Mouse (Mus musculus): ENCODE measurements around the gene Chchd6.
A peak's percentile ranks its signal among the peaks of the same experiment; 100 is the strongest.

Chchd6 gene

DNA sequence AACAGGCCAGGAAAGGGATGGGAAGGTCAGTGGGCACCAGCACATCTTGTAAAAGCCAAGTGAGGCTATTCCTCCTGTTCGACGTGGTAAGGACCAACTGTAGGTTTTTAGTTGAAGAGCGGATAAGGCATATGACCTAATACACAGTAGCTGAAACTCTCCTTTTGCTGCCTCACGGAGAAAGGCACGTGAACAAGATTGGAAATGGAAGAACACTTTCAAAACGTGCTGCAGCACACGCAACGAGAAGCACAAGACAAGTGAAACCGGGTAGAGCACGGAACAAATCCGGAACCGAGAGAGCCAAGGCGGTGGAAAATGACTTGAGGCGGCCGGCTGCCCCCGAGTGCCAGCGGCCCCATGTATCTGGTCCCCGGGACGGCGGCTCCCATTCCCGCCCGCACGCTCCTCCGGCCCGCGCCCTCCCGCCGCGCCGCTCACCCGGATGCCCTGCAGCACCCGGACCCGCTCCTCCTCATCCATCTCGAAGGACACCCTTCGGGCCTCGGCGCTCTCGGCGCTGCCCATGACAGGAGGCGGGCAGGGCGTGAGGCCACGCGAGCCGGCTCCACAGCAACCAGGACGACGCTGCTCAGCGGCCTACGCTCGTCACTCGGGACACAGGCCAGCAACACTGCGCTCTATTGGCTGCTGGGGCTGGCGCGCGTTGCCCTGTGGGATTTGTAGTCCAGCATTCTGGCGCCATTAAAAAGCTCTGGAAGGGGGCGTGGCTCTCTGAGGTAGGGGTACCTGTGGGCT lies at the start of gene Chchd6:
Chchd6 (minus strand) TSS at position 635 of the 759 bp plus-strand sequence.
- DNase-seq (ENCODE audit: low spot score in 2 of 2), result peak; percentile 71 to 89

DNA sequence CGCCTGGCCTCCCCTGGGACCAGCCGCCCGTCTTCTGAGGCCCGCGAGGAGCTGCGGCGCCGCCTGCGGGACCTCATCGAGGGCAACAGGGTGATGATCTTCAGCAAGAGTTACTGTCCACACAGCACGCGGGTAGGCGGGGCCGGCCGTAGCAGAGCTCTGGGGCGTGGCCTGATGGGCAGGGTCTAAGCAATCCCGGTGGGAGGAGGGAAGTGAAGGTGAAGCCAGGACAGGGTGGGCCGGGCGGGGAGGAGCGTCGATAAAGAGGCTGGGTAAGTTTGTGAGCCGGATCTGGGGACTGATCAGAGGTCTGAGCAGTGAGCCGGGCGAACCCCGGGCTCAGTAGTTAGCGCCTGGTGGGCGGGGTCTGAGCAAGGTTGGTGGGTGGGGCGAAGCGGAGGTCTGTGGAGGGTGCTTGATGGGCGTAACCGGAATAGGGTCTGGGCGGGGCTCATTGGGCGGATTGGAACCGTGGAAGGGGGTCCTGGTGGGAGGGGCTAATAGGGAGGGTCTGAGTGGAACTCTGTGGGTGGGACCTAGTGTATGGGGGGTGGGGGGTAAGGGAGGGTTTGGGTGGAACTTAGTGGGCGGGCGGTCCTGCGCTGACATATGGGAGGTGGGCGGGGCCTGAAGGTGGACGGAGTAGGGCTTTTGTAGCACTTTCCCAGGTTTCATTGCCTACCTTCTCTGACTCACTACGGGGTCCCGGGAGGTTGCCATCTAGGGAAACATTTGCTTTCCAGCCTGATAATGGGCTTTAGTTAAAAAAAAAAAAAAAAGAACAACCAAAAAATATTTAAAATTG lies 49.0 kb upstream of the Chchd6 start:
- DNase-seq (ENCODE audit: low spot score in 2 of 2), result peak; percentile 76 to 93

DNA sequence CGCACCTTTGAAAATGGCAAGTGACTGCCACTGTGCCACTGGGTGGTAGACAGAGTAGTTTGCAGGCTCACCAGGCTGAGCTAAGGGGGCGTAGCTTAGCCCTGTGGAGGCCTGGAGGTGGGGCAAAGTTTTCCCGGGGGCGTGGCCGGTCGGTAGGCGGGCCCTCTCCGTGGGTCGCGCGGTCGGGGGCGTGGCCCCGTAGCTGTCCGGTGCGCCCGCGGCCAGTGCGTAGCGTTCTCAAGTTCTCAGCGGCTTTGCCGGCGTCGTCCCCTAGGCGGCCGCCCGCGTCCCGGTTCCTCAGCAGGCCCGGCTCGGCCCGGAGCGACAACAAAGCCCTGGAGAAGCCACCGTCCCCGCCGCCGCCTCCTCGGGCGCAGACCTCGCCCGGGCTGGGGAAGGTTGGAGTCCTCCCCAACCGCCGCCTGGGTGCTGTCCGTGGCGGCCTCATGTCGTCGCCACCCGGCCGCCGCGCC lies 48.4 kb upstream of the Chchd6 start, which contains the start of gene Txnrd3:
Txnrd3 (plus strand) TSS at position 191 of the 473 bp plus-strand sequence.
- peak; percentile 83 to 92 for DNase-seq (ENCODE audit: low spot score in 2 of 2)

DNA sequence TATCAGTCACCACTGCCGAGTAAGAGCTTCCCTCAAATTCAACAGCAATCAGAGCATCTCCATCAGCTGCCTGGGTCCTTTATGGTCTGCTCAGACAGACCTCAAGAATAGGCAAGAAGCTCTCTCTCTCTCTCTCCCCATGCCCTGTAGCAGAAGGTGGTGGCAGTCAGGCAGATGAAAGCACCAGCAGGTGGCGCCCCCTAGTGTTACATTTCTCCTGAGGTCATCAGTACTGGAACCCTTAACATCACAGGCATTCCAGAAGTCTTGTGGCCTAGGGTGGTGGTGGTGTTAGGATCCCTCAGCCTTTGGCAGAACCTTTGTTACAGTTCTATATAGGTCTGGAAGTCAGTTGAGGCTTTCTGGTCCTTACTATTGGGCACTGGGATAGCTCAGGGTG lies 43.6 kb upstream of the Chchd6 start:
- peak; percentile 26 to 73 for DNase-seq (ENCODE audit: low spot score in 2 of 2)

DNA sequence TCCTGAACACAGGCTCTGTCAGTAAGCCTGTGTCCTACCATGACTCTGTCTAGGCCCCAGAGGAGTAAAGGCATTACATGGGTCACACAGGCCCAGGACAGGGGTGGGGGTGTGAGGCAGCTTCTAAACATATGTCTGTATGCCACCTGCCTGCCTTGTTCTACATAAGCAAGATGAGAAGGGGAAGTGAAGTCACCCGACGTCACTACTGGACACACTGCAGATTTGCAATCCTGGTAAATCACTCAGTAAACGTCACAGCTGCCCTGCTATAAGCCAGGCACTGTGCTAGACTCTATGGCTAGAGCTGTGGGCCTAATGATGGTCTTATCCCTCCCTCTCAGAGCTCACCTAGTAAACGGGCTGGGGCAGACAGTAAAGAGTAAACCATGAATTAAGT lies 42.5 kb upstream of the Chchd6 start:
- no peak for DNase-seq (ENCODE audit: low spot score in 2 of 2)

DNA sequence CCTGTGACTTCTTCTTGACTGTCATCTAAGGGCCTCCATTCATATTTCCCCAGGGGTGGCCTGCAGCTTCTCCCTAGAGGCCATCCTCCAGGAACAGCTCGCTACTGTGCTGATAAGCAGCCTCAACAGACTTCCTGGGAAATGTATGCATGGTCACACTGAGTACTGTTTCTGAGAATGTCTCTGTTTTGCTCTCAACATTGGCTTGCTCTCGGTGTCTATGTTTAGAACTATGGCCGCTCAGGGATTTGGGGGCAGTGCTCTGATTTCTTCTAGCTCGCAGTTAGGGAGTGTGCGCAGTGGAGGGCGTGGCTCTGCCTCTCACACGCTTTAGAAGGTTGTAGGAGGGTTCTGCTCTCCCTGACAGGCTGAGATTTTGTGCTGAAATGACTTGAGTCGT lies 38.9 kb upstream of the Chchd6 start:
- no peak for DNase-seq (ENCODE audit: low spot score in 2 of 2)

DNA sequence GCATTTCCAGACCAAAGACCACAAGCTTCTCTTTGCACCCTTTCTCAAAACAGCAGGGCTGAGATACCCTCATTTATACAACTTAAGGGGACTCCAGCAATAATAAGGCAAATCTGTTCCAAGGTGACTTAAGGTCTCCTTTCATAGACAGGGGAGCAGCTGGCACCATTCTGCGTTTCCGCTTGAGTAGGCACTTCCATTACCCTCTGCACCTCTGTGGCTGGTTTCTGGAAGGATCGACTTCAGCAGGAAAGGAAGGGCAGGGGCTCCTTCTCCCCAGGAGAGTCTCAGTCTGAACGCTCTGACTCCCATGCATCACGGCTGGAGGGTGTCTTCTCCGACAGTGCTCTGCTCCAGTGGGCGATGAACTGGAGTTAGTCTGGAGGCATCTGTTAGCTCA lies 37.7 kb upstream of the Chchd6 start:
- no peak for DNase-seq (ENCODE audit: low spot score in 2 of 2)

DNA sequence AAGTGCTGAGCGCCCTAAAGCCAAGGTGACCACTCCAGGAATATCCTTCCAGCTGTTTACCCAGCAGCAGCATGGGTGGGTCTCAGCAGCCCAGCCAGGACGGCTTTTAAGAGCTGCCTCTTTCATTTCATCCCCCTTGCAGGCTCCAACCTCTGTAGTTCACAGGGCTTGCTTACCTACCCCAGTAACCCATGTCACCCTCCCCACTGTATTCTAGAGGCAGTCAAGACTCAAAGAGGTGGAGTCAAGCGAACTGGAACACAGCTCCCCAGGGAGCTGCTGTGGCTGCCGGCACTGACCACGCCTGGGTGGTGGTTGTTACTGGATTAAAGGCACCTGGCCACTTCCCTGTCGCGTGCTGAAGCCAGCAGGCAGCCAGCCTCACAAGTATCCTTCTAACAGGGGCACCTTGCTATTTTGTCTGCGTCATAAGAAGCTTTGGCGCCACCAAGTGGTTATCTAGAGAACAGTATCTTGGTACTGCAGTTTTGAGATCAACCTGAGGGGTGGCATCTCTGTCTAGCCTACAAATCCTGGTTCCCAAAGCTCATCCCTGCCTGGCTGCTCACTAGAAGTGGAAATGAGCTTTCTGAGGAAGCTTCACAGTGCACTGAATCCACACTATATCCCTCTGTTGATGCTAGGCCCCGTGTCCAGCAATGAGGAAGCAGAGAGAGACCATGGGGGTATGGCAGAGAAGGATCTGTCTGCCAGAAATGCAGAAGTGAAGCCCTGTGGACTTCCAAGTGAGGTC lies 36.5 kb upstream of the Chchd6 start:
- DNase-seq (ENCODE audit: low spot score in 2 of 2), result peak; percentile 47 to 76

DNA sequence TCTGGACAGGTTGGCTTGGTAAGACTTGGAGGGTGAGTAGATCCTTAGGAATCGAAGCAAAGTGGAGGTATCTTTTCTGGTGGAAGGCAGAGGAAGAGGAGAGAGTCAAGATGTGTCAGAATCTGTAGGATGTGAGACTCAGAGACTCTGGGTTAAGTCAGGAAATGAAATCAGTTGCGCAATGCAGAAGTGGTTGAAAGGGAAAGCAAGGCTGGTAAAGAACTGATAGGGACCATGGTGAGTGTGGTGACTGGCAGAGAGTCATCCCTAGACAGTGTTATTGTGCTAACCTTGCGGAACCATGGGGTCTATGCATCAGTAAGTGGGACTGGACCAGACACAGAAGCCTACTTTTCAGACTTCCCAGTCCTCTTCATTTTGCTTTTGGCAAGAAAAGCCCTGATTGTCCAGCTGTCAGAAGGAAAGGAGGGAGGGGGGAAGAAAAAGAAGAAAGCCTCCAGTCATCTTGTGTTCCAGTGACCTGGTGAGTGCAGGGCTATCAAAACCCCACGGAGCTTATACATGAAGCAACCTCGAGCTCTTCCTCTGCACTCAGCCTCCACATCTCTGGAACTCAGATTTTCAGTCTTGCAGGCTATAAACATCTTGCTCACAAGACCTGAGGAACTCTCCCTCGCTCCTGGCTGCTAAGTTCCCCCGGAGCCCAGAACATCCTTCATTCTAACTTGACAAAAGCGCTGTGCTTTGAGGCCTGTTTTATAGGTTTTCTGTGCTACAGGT lies 32.8 kb upstream of the Chchd6 start:
- DNase-seq (ENCODE audit: low spot score in 2 of 2), result no peak

DNA sequence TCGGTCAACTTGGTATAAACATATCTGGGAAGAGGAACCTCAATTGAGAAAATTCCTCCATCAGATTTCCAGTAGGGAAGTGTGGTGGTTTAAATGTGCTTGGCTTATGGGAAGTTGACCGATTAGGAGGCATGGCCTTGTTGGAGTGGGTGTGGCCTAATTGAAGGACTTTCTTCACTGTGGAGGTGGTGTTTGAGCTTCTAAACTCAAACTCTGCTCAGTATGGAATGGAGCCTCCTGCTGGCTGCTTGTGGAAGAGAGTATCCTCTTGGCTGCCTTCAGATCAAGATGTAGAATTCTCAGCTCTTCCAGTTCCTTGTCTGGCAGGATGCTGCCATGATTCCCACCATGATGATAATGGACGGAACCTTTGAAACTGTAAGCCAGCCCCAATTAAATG lies 27.2 kb upstream of the Chchd6 start:
- no peak for DNase-seq (ENCODE audit: low spot score in 2 of 2)

DNA sequence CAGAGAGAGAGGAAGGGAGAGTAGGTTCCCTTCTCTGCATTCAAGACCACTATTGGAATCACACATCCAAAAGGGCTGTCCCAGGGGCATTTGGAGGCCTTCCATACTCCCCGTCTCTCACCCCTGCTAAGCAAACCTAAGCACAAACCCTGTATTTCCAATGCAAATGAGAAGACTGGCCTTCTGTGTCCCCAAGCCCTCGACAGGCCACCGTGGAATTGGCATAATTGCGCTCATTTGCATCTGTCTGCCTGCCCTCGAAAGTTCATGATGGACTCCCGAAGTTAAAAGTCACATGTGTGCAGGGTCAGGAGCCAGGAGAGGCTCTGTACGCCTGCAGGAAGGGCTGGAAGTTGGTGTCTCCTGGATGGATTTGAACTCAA lies 19.9 kb upstream of the Chchd6 start:
- no peak for DNase-seq (ENCODE audit: low spot score in 2 of 2)

DNA sequence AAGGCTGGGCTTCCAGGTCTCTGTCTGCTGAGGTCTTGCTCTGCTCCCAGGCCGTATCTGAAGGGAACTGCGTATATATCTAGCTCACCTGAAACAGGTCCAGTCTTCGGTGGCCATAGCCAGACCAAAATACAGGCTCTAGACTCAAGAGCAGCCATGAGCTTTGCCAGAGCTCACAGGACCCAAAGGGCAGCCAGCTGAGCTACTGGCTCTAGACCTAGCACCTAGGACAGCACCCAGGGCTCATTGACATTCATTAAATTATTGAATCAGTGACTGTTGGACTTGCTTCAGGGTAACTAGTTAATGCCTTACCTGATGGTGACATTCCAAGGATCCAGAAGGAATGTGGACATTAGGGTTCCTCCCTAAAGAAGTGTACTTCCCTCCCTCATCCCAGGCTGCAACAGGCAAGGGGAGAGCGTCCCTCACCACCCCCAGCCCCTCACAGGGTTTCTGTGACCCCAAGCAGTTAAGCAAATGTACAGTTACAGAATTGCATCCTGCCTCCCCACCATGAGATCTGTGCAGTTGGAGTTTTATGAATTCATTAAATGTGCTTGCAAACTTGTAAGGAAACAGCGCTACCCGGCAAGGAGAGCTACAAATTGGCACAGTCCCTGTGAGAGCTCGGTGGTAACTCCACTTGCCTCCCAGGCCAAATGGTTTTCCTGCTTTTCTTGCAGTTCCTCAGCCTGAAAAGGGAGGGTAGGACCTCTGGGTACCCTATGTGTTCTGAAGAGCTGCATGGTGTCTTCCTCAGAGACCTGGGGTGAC lies 19.3 kb upstream of the Chchd6 start:
- DNase-seq (ENCODE audit: low spot score in 2 of 2), result no peak

DNA sequence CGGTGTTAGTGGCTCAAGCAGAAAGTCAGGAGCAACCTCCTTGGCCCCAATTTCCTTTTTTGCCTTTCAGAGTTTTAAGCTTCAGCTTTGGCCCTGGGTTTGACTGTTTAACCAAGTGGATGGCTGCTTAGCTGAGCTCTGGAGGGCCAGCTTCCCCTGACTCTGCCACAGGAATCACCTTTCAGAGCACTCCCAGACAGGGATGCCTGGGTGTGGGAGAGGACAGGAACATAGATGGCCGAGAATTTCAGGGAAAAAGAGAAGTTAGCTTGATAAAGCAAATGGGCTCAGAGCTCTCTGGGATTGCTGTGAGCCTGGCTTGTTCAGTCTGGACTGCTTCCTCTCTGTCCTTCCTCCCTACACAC lies 18.6 kb upstream of the Chchd6 start:
- no peak for DNase-seq (ENCODE audit: low spot score in 2 of 2)

DNA sequence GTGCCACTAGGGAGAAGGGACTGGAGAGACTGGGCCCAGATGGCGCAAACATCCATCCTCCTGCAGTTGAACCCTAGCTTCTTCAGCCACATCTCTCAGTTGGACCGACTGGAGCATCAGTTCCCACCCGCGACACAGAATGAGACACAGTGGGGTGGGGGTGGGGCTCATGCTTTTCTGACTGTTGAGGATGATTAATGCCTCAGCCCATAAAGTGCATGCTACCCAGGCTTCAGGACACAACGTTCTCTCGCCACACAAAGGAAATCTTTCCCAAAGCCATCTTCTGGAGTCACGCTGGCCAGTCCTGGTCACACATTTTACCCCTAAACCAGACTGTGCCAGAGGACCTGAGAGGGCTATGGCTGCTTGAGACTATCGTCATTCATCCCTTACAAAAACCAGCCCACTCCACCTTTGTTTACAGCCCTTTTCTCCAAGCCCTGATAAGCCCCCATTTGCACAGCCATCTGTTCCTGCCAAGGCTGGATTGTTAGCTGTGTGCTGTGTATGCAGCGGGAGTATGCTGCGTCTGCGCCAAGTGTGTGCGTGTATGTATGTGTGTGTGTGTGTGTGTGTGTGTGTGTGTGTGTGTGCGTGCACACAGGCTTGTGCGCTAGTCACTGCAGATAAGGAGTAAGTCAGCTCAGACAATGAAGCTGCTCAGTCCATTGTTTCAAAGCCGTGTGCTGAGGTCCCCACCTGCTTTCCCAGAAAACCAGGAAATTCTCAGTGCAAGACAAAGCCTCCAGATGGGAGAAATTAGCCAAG lies 18.1 kb upstream of the Chchd6 start:
- no peak for DNase-seq (ENCODE audit: low spot score in 2 of 2)

DNA sequence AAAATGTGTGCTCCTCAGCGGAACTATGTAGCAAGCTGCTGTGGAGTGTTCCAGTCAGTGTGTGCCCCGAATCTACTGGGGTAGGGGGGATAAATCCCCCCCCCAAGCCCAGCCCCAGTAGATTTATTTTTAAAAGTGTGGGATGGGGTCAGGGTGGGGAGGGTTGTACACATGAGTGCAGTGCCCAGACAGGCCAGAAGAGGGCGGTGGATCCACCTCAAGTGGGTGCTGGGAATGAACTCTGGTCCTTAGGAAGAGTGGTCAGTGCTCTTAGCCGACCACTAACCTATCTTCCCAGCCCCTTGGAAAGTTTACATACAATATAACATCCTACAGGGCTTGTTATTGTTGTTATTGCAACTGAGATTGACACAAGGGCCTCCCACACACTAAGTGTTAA lies 12.5 kb upstream of the Chchd6 start:
- peak; percentile 14 to 53 for DNase-seq (ENCODE audit: low spot score in 2 of 2)

DNA sequence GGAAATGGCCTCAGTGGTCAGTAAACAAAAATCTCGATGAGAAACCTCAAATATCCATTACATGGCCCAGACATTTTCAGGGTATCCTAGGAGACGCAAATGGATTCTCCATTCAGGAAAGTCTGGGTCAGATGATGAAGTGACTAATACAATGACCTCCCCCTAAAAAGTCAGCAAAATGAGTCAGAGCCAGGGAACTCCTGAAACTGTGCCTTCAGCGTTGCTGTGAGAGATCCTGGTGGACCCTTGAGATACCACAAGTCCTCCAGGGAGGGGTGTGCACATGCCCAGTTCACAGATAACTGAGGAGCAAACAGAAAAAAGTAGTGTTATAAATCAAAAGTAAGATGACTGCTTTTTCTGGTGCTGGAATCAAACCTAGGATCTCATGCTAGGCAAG lies 10.6 kb upstream of the Chchd6 start:
- DNase-seq (ENCODE audit: low spot score in 2 of 2), result no peak

DNA sequence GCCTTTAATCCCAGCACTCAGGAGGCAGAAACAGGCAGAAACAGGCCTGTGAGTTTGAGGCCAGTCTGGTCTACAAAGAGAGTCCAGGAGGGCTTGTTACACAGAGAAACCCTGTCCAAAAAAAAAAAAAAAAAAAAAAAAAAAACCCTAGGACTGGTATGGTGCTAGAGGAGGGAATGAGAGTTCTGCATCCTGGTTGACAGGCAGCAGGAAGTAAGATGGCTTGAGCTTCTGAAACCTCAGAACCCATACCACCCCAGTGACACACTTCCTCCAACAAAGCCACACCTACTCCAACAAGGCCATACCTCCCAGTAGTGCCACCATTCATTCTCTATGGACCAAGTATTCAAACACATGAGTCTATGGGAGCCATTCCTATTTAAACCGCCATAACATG lies 1.1 kb upstream of the Chchd6 start:
- no peak for DNase-seq (ENCODE audit: low spot score in 2 of 2)

DNA sequence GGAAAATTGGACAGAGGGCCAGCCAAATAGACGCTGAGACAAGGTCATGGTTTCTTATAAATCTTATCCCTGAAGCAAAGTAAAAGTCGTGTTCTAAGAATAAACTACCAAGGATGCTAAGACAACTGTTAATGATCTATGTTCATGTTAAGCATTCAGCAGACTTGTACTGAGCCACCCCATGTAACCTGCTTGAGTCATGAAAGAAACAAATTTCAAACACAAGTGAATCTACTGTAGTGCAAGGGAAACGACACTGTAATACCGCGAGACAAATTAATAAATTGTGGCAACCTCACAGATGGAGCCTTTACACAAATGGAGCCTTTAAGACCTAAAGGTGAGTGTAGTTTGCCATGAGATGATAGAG lies 310 bp upstream of the Chchd6 start:
- no peak for DNase-seq (ENCODE audit: low spot score in 2 of 2)

DNA sequence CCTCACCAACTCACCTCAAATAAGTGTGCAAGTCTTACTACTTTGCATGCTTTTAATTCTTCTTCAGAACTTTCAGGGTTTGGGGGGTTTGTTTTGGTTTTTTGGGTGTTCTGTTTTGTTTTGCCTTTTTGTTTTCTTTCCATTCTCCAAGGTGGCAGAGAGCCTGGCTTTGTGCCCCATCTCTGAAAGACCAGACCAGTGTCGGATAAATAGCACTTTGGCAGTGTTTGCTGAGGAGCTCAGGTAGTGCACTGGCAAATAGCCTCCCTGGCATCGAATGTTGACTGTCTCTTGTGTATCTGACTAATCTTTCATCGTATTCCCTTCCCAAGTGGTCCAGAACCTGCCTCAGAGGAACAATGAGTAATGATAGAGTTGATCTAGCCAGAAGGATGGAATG lies 3.4 kb downstream of the Chchd6 start:
- no peak for DNase-seq (ENCODE audit: low spot score in 2 of 2)

DNA sequence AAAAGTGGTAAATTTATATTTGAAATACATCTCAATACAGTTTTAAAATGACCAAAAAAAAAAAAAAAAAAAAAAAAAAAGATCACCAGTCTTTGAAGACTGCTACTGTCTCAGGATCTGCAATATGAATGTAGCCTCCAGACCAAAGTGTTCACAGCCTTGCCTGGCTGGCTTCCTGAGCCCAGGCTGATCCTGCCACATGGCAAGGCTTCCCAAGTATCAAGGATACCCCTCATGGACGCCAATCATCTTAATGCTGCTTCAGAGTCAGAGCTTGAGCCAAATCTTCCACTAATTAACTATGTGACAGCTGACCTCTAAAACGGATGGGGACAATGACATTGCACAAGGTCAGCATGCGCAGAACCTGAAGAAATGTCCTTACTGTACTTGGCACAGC lies 3.9 kb downstream of the Chchd6 start:
- DNase-seq (ENCODE audit: low spot score in 2 of 2), result no peak

All from spleen, postnatal 10 days (tissue).